Mouse (Mus musculus) E14TG2a.4 (cell line): Measurements from ENCODE around the gene Syt7.

Source experiments
- H3K27me3 ChIP-seq: 2 replicates; pipeline ENCODE4 v1.6.1; 2014; ENCODE audit warnings: low read length, control low read depth; ENCODE audit not compliant: insufficient read depth
- H3K36me3 ChIP-seq: 2 replicates; pipeline ENCODE4 v1.6.1; 2014; ENCODE audit warnings: low read length, control low read depth; ENCODE audit not compliant: insufficient read depth
- H3K4me1 ChIP-seq: replicated peaks from 2 replicates; pipeline ENCODE4 v1.6.1; 2014; ENCODE audit warnings: low read depth, low read length, control low read depth
- H3K4me3 ChIP-seq: replicated peaks from 2 replicates; pipeline ENCODE4 v1.5.1; 2014; ENCODE audit warnings: mild to moderate bottlenecking, low read length
- H3K9me3 ChIP-seq: 2 replicates; pipeline ENCODE4 v1.6.1; 2014; ENCODE audit warnings: low read length, control low read depth
- CTCF ChIP-seq: conservative IDR thresholded peaks from 2 replicates; pipeline ENCODE4 v1.5.1; 2014; ENCODE audit warnings: low read length
- NANOG ChIP-seq: IDR thresholded peaks from 2 replicates; pipeline ENCODE4 v1.6.1; 2014; ENCODE audit warnings: borderline replicate concordance, low read length, mixed read lengths
- POU5F1 ChIP-seq: IDR thresholded peaks from 2 replicates; pipeline ENCODE4 v1.6.1; 2014; ENCODE audit warnings: low read length, borderline replicate concordance

Gene Syt7

GRCm38 (mm10) chr19:10433879-10434540, 45.1 kb downstream of the Syt7 start:
- Histone ChIP-seq H3K9me3 (no peaks in the 10 kb centered on the region; the same call in 1 of the 2 replicates), H3K4me1 (peaks cover 43% of the 10 kb centered on the region), H3K36me3 (no peaks in the 10 kb centered on the region), H3K4me3 (no peak overlapping the region), H3K27me3 (peaks cover 55% of the 10 kb centered on the region)
- TF ChIP-seq POU5F1, result no peak
- no peak for TF ChIP-seq NANOG
- TF ChIP-seq CTCF, result no peak

GRCm38 (mm10) chr19:10434927-10435326, 46.0 kb downstream of the Syt7 start:
- H3K9me3 ChIP-seq, result no peaks in the 10 kb centered on the region; the same call in 1 of the 2 replicates
- H3K27me3 ChIP-seq, result peaks cover 51% of the 10 kb centered on the region
- H3K4me3 ChIP-seq, result no peak overlapping the region
- H3K4me1 ChIP-seq, result peaks cover 43% of the 10 kb centered on the region
- H3K36me3 ChIP-seq, result no peaks in the 10 kb centered on the region; the same call in 1 of the 2 replicates
- TF ChIP-seq NANOG (no peak), CTCF (no peak), POU5F1 (no peak)

DNA sequence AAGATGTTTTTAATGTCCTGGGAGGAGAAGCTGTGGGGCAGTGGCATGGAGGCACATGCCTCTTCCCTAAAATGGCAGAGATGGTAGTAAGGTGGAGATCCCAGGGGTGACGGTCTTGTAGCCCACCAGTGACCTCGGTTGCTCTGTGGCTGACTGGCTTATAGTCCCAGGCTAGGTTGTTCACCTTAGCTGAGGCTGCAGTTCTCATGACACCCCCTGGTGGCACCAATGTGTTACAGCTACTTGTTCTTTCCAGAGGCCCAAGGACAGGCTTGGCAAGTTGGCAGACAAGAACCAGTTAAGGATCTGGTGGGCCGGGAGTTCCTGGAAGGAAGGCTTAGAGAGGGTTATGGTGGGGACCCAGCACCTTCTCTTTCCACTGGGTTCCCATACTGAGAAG, 47.0 kb downstream of the Syt7 start:
- no peak overlapping the region for H3K4me3 ChIP-seq
- H3K9me3 ChIP-seq, result no peaks in the 10 kb centered on the region
- H3K36me3 ChIP-seq, result peaks cover 5% of the 10 kb centered on the region; the same call in 1 of the 2 replicates
- H3K4me1 ChIP-seq, result peaks cover 38% of the 10 kb centered on the region
- TF ChIP-seq NANOG (no peak), POU5F1 (no peak), CTCF (peak; percentile 72)
- peaks cover 52% of the 10 kb centered on the region for H3K27me3 ChIP-seq

GRCm38 (mm10) chr19:10436726-10437125, 47.8 kb downstream of the Syt7 start:
- Histone ChIP-seq H3K4me1 (peaks cover 33% of the 10 kb centered on the region), H3K9me3 (no peaks in the 10 kb centered on the region), H3K27me3 (peaks cover 44% of the 10 kb centered on the region), H3K36me3 (peaks cover 5% of the 10 kb centered on the region; the same call in 1 of the 2 replicates), H3K4me3 (no peak overlapping the region)
- no peak for TF ChIP-seq POU5F1
- no peak for TF ChIP-seq NANOG
- TF ChIP-seq CTCF, result no peak

GRCm38 (mm10) chr19:10437521-10437920, 48.6 kb downstream of the Syt7 start:
- Histone ChIP-seq H3K36me3 (peaks cover 5% of the 10 kb centered on the region; the same call in 1 of the 2 replicates), H3K4me1 (peaks cover 33% of the 10 kb centered on the region), H3K4me3 (no peak overlapping the region), H3K9me3 (no peaks in the 10 kb centered on the region), H3K27me3 (peaks cover 36% of the 10 kb centered on the region)
- no peak for TF ChIP-seq POU5F1
- TF ChIP-seq CTCF, result peak; percentile 43
- no peak for TF ChIP-seq NANOG

DNA sequence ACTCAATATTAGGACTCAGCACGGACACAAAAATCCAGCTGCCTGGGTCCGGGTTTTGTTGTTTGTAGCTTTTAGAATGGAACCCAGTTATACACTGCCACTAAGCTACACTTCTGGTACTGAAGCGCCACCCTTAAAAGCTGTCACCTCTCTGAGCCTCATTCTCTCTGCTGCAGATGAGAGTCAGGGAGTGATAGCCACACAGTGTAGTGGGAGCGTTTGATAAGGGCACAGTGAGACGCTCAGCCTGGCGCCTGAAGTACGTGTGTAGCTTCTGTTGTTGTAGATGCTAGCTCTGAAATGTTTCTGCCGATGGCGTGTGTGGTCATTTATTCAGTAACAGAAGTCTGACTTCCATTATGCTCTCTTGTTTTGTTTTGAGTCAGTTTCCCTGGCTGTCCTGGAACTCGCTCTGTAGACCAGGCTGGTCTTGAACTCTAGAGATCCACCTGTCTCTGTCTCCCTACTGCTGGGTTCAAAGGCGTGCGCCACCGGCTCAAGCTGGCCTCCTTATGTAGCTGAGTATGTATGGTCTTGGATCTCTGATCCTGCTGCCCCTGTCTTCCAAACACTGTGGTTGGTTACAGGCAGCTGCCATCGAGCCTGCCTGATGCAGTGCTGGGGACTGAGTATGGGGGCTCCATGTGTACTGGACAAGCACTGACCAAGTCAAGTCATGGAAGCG, 55.9 kb downstream of the Syt7 start:
- peaks cover 20% of the 10 kb centered on the region for H3K27me3 ChIP-seq
- peaks cover 24% of the 10 kb centered on the region for H3K4me1 ChIP-seq
- peaks cover 16% of the 10 kb centered on the region; the same call in 1 of the 2 replicates for H3K36me3 ChIP-seq
- no peaks in the 10 kb centered on the region; the same call in 1 of the 2 replicates for H3K9me3 ChIP-seq
- H3K4me3 ChIP-seq, result no peak overlapping the region
- TF ChIP-seq CTCF (no peak), POU5F1 (no peak), NANOG (no peak)

DNA sequence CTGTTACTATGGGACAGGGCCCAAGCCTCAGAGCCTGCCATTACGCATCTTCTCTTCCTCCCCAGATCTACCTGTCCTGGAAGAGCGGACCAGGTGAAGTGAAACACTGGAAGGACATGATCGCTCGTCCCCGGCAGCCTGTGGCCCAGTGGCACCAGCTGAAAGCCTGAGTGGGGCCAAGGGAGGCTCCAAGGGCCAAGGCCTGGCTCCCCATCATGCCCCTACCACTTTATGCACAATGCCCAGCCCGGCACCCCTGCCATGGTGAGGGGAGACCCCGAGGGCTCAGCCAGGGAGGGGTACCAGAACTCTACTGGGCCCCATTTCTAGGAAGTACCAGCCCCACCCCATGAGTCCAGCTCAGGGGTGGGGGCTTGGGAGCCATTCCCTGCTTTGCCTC, 59.4 kb downstream of the Syt7 start:
- Histone ChIP-seq H3K4me1 (peaks cover 28% of the 10 kb centered on the region), H3K27me3 (peaks cover 28% of the 10 kb centered on the region), H3K9me3 (no peaks in the 10 kb centered on the region; the same call in 1 of the 2 replicates), H3K4me3 (no peak overlapping the region), H3K36me3 (peaks cover 10% of the 10 kb centered on the region; the same call in 1 of the 2 replicates)
- TF ChIP-seq POU5F1, result no peak

DNA sequence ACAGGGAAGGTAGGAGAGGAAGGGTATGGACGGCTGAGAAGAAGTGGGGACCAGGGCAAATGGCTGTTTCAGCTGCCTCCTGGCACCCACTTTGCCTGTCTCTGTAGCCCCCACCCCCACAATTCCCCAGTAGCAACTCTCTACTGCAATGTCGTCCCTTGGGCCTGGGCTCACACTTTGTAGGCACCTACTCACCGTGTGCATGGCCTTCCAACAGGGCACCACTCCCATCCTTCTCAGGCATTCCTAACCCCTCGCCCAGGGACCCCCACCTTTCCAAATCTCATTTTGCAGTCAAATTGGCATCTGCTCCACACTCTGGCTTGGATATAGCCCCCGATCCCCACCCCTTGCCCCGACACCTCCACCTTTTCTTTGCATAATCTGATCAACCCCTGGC, 60.3 kb downstream of the Syt7 start:
- TF ChIP-seq POU5F1, result no peak
- TF ChIP-seq CTCF, result no peak
- TF ChIP-seq NANOG, result no peak
- Histone ChIP-seq H3K9me3 (no peaks in the 10 kb centered on the region; the same call in 1 of the 2 replicates), H3K4me3 (no peak overlapping the region)

More for the DNA sequence above, 60.3 kb downstream of the Syt7 start:
- Histone ChIP-seq H3K36me3 (peaks cover under 1% of the 10 kb centered on the region; the same call in 1 of the 2 replicates), H3K4me1 (peaks cover 28% of the 10 kb centered on the region), H3K27me3 (peaks cover 28% of the 10 kb centered on the region)
